Mouse (Mus musculus) kidney, postnatal 36 days (tissue): ENCODE measurements around the gene 9030612E09Rik.

Source experiments
- DNase-seq, 2 experiments: peaks; one replicate each; pipeline ENCODE4 v3.0.0; 2021 to 2022; ENCODE audit warnings: mixed read lengths in 2 of 2

Gene 9030612E09Rik

GRCm38 (mm10) chr10:43174326-43175155 lies at the start of gene 9030612E09Rik, which contains the start of gene Sobp:
Gene 9030612E09Rik (plus strand): TSS chr10:43174704.
Gene Sobp (minus strand): TSS chr10:43174530.
- peak in 1 of 2 experiments; percentile 40 for DNase-seq

GRCm38 (mm10) chr10:43128750-43129149 lies 45.8 kb upstream of the 9030612E09Rik start:
- DNase-seq: no peak

- no peak for DNase-seq
These were observed 40.5 kb upstream of the 9030612E09Rik start for GRCm38 (mm10) chr10:43134027-43134426.

GRCm38 (mm10) chr10:43143173-43143572 lies 31.3 kb upstream of the 9030612E09Rik start:
- DNase-seq: no peak

GRCm38 (mm10) chr10:43148456-43148855 lies 26.0 kb upstream of the 9030612E09Rik start:
- no peak for DNase-seq

- no peak for DNase-seq
These were observed 21.9 kb upstream of the 9030612E09Rik start for GRCm38 (mm10) chr10:43152643-43153042.

GRCm38 (mm10) chr10:43155046-43155560 lies 19.4 kb upstream of the 9030612E09Rik start:
- peak; percentile 54 to 58 for DNase-seq

GRCm38 (mm10) chr10:43158917-43159316 lies 15.6 kb upstream of the 9030612E09Rik start:
- no peak for DNase-seq

GRCm38 (mm10) chr10:43159333-43159732 lies 15.2 kb upstream of the 9030612E09Rik start:
- DNase-seq: no peak

GRCm38 (mm10) chr10:43162318-43162717 lies 12.2 kb upstream of the 9030612E09Rik start:
- no peak for DNase-seq

- no peak for DNase-seq
These were observed 10.1 kb upstream of the 9030612E09Rik start for GRCm38 (mm10) chr10:43164406-43164805.

GRCm38 (mm10) chr10:43166146-43166545 lies 8.4 kb upstream of the 9030612E09Rik start:
- DNase-seq: no peak

- no peak for DNase-seq
These were observed 7.7 kb upstream of the 9030612E09Rik start for GRCm38 (mm10) chr10:43166817-43167216.

GRCm38 (mm10) chr10:43168847-43169246 lies 5.7 kb upstream of the 9030612E09Rik start:
- DNase-seq: no peak

- DNase-seq: no peak
These were observed 3.4 kb upstream of the 9030612E09Rik start for GRCm38 (mm10) chr10:43171106-43171505.

GRCm38 (mm10) chr10:43172066-43172465 lies 2.4 kb upstream of the 9030612E09Rik start:
- no peak for DNase-seq

- DNase-seq: no peak
These were observed 1.9 kb upstream of the 9030612E09Rik start for GRCm38 (mm10) chr10:43172554-43172953.

GRCm38 (mm10) chr10:43173141-43173827 lies 1.2 kb upstream of the 9030612E09Rik start:
- DNase-seq: peak; percentile 48 to 85

- peak in 1 of 2 experiments; percentile 32 for DNase-seq
These were observed 627 bp upstream of the 9030612E09Rik start for GRCm38 (mm10) chr10:43173828-43174325.

- DNase-seq: peak in 1 of 2 experiments; percentile 9
These were observed 675 bp downstream of the 9030612E09Rik start for GRCm38 (mm10) chr10:43175156-43175601.

GRCm38 (mm10) chr10:43180313-43180912 lies 5.9 kb downstream of the 9030612E09Rik start:
- no peak for DNase-seq

GRCm38 (mm10) chr10:43200206-43200605 lies 25.7 kb downstream of the 9030612E09Rik start:
- DNase-seq: no peak

- DNase-seq: no peak
These were observed 29.4 kb downstream of the 9030612E09Rik start for GRCm38 (mm10) chr10:43203865-43204264.
